Mouse (Mus musculus) bone marrow, adult 2 months (tissue): Measurements from ENCODE around the gene Setdb1.

Experiments
- CTCF ChIP-seq: fragments of 200-500 bp; IDR thresholded peaks from 2 replicates; pipeline ENCODE4 v1.5.1; 2011; ENCODE audit warnings: low read length, control low read depth; ENCODE audit not compliant: control insufficient read depth, insufficient read depth
- POLR2A ChIP-seq: fragments of 200-500 bp; IDR thresholded peaks from 2 replicates; pipeline ENCODE4 v1.6.1; 2011; ENCODE audit warnings: low read depth, mild to moderate bottlenecking, control low read depth, low read length, borderline replicate concordance; ENCODE audit not compliant: control insufficient read depth

DNA sequence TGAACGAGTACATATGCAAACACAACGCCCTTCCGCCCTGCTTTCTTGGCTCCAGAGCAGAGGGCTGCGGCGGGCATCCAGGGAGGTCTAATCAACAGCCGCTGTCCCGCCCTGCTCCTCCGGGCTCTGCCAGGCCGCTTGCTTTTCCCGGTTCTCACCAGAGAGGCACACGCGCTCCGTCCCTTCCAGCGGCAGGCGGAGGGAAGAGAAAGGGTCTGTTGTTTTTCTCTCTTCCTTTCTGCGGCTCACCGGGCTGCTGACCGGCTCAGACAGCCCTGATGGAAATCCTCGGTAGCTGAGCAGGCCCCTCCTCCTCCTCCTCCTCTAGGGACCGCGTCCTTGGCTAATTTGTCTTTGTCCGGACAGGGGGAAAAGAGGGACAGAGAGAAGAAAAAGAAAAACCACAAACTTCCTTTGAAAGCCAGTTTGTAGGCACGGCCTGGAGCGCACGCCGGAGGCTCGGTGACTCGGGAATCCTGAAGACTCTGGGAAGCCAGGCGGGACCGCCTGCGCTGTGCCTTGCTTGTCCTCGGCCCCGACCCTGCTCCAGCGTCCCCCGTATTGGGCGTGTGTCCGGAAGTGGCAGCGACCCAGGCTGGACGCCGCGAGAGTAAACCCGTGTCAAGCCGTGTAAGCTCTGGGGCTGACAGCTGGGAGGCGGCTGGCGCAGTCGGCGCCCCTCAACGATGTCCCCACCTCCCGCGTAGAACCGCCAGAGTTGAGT is 74.0 kb downstream of the Setdb1 start:
- TF ChIP-seq POLR2A (peak; percentile 76), CTCF (no peak)
